8 mouse cellular contexts compared by ENCODE assay signal in genomic region chr13:54372665-54373064, GRCm38 (mm10). TPM values are rescaled to one million over a fixed set of nuclear protein-coding genes. Genes with fewer than 3 reads are reported as not detected.
A peak's percentile ranks its signal among the peaks of the same experiment; 100 is the strongest.
DNase-seq lines count a peak whose midpoint lies in the region; ATAC-seq and TF ChIP-seq lines count a peak whose summit lies in the region.

No protein-coding gene starts in this region.

- 5% methylated on average over 11 of the region's 16 CpGs for WGBS in heart, adult 2 months
- WGBS in forebrain, embryonic 13.5 days, result 1% methylated on average over 12 of the region's 16 CpGs
- WGBS in kidney, embryonic 15.5 days, result 12% methylated on average over 16 of the region's 16 CpGs
- WGBS in liver, embryonic 11.5 days, result 5% methylated on average over 16 of the region's 16 CpGs
- WGBS in neural tube, embryonic 13.5 days, result 2% methylated on average over 11 of the region's 16 CpGs

- ATAC-seq in forebrain, embryonic 13.5 days, result peak; percentile 64
- ATAC-seq in kidney, embryonic 15.5 days (replicated peaks; ENCODE audit: low FRiP score), result no peak
- no peak for ATAC-seq in liver, embryonic 11.5 days (replicated peaks; ENCODE audit: low FRiP score)
- ATAC-seq in neural tube, embryonic 13.5 days (ENCODE audit: low read depth), result no peak

- H3K79me2 ChIP-seq in heart, adult 2 months (replicated peaks; ENCODE audit: control insufficient read depth, insufficient read depth, low read length), result no peaks in the 10 kb centered on the region

- H3K27ac ChIP-seq in heart, adult 2 months, result no peak overlapping the region
- peak overlapping the region; percentile 90 for H3K27ac ChIP-seq in forebrain, embryonic 13.5 days
- no peak overlapping the region for H3K27ac ChIP-seq in kidney, embryonic 15.5 days
- H3K27ac ChIP-seq in liver, embryonic 11.5 days (ENCODE audit: low read depth, low read length), result no peak overlapping the region
- H3K27ac ChIP-seq in neural tube, embryonic 13.5 days (replicated peaks), result no peak overlapping the region

- no peak overlapping the region for H3K4me3 ChIP-seq in heart, adult 2 months
- H3K4me3 ChIP-seq in forebrain, embryonic 13.5 days, result peak overlapping the region; percentile 54
- no peak overlapping the region for H3K4me3 ChIP-seq in kidney, embryonic 15.5 days (replicated peaks)
- H3K4me3 ChIP-seq in liver, embryonic 11.5 days (ENCODE audit: low read depth, low read length), result no peak overlapping the region
- peak overlapping the region; percentile 45 for H3K4me3 ChIP-seq in neural tube, embryonic 13.5 days

- H3K4me1 ChIP-seq in heart, adult 2 months (ENCODE audit: control insufficient read depth, insufficient read depth, low read length), result no peaks in the 10 kb centered on the region
- peaks cover 55% of the 10 kb centered on the region for H3K4me1 ChIP-seq in forebrain, embryonic 13.5 days
- peaks cover 30% of the 10 kb centered on the region for H3K4me1 ChIP-seq in kidney, embryonic 15.5 days
- peaks cover 8% of the 10 kb centered on the region for H3K4me1 ChIP-seq in liver, embryonic 11.5 days (replicated peaks; ENCODE audit: control insufficient read depth, insufficient read depth, low read length)
- H3K4me1 ChIP-seq in neural tube, embryonic 13.5 days (replicated peaks), result peaks cover 56% of the 10 kb centered on the region

- no peaks in the 10 kb centered on the region for H3K9me3 ChIP-seq in forebrain, embryonic 13.5 days (replicated peaks)
- no peaks in the 10 kb centered on the region for H3K9me3 ChIP-seq in kidney, embryonic 15.5 days (replicated peaks)
- H3K9me3 ChIP-seq in liver, embryonic 11.5 days (ENCODE audit: control insufficient read depth, low read length), result no peaks in the 10 kb centered on the region
- H3K9me3 ChIP-seq in neural tube, embryonic 13.5 days, result no peaks in the 10 kb centered on the region

- no peak overlapping the region for H3K9ac ChIP-seq in heart, adult 2 months (ENCODE audit: low read depth, low read length)
- H3K9ac ChIP-seq in forebrain, embryonic 13.5 days, result peak overlapping the region; percentile 79
- H3K9ac ChIP-seq in kidney, embryonic 15.5 days, result no peak overlapping the region
- no peak overlapping the region for H3K9ac ChIP-seq in liver, embryonic 11.5 days (ENCODE audit: low read depth, low read length)
- H3K9ac ChIP-seq in neural tube, embryonic 13.5 days, result peak overlapping the region; percentile 73; the same call in 1 of the 2 replicates

- TF ChIP-seq CTCF in heart, adult 2 months (IDR thresholded peaks at IDR 0.05), result peak; percentile 58

- no peak for TF ChIP-seq POLR2A in heart, adult 2 months (IDR thresholded peaks at IDR 0.05; ENCODE audit: insufficient read depth, low read depth, low read length)

- H3K36me3 ChIP-seq in heart, adult 2 months (ENCODE audit: control insufficient read depth, insufficient read depth, low read length), result no peaks in the 10 kb centered on the region
- H3K36me3 ChIP-seq in forebrain, embryonic 13.5 days (ENCODE audit: poor library complexity, severe bottlenecking), result no peaks in the 10 kb centered on the region
- no peaks in the 10 kb centered on the region for H3K36me3 ChIP-seq in kidney, embryonic 15.5 days
- no peaks in the 10 kb centered on the region for H3K36me3 ChIP-seq in liver, embryonic 11.5 days (ENCODE audit: control insufficient read depth, insufficient read depth, low read length)
- no peaks in the 10 kb centered on the region for H3K36me3 ChIP-seq in neural tube, embryonic 13.5 days

- H3K27me3 ChIP-seq in heart, adult 2 months (ENCODE audit: control insufficient read depth, insufficient read depth, low read length), result peaks cover 3% of the 10 kb centered on the region
- H3K27me3 ChIP-seq in forebrain, embryonic 13.5 days, result peaks cover 11% of the 10 kb centered on the region
- peaks cover 40% of the 10 kb centered on the region for H3K27me3 ChIP-seq in kidney, embryonic 15.5 days
- H3K27me3 ChIP-seq in liver, embryonic 11.5 days (replicated peaks; ENCODE audit: control insufficient read depth, insufficient read depth, low read length), result peaks cover 25% of the 10 kb centered on the region
- peaks cover 14% of the 10 kb centered on the region for H3K27me3 ChIP-seq in neural tube, embryonic 13.5 days

- intact Hi-C loops in heart, adult 2 months (cut with DNase I), result loop anchor here (1.0 to 2.0 kb wide), 2 partner anchors 74 to 125 kb away; no protein-coding TSS in a partner anchor

- TF ChIP-seq EP300 in heart, adult 2 months (IDR thresholded peaks at IDR 0.05; ENCODE audit: insufficient read depth, low read depth, low read length), result no peak

- peak; percentile 51 to 70 for DNase-seq in heart, adult 2 months
- DNase-seq in heart, adult 11 months, result no peak
- peak; percentile 12 for DNase-seq in c-Kit-positive CD71-positive TER-119-positive erythroid progenitor cells, embryonic 14.5 days (ENCODE audit: low spot score)
- DNase-seq in liver, embryonic 11.5 days (ENCODE audit: low spot score), result peak; percentile 49
- DNase-seq in thymus, adult 18-20 months, result peak; percentile 16

- peak overlapping the region; percentile 76 for H3K4me2 ChIP-seq in forebrain, embryonic 13.5 days
- peak overlapping the region; percentile 14; the same call in 1 of the 2 replicates for H3K4me2 ChIP-seq in kidney, embryonic 15.5 days
- H3K4me2 ChIP-seq in liver, embryonic 11.5 days, result peak overlapping the region; percentile 51; the same call in 1 of the 2 replicates
- peak overlapping the region; percentile 75 for H3K4me2 ChIP-seq in neural tube, embryonic 13.5 days

RNA-seq across cellular contexts. Expression of gene Cplx2, which starts 1.5 kb away (rescaled TPM):
- 1 to 10 TPM; 2.3 to 2.4 TPM for total RNA-seq in heart, adult 2 months (2021)
- 3.0 and 4.2 TPM in 2 replicates for polyA plus RNA-seq in heart, adult 2 months (2012; rRNA removed)
- 20.0 and 22.8 TPM in 2 replicates for polyA plus RNA-seq in forebrain, embryonic 13.5 days (2015; fragmentation: Nextera tagmentation; extraction: Ambion mirVana)
- 4.0 and 5.3 TPM in 2 replicates for polyA plus RNA-seq in kidney, embryonic 15.5 days (2015; fragmentation: Nextera tagmentation; extraction: Ambion mirVana)
- 1.5 TPM in 2 replicates for polyA plus RNA-seq in liver, embryonic 11.5 days (2014; fragmentation: Nextera tagmentation; extraction: Ambion mirVana)
- 13.8 and 14.7 TPM in 2 replicates for polyA plus RNA-seq in neural tube, embryonic 13.5 days (2015; fragmentation: Nextera tagmentation; extraction: Ambion mirVana)

Comparison
In these comparisons a context has a peak if more than half of its experiments do, and no peak if none do; other contexts are left out.
1. H3K4me3 ChIP-seq: peak in forebrain, embryonic 13.5 days (single experiment) and neural tube, embryonic 13.5 days (single experiment); none in heart, adult 2 months (single experiment), kidney, embryonic 15.5 days (single experiment) and liver, embryonic 11.5 days (single experiment).
2. H3K9ac ChIP-seq: peak in forebrain, embryonic 13.5 days (single experiment) and neural tube, embryonic 13.5 days (single experiment); none in heart, adult 2 months (single experiment), kidney, embryonic 15.5 days (single experiment) and liver, embryonic 11.5 days (single experiment).
3. H3K4me2 ChIP-seq: peak in every context shown above with its lines; median percentile 76 in forebrain, embryonic 13.5 days; 75 in neural tube, embryonic 13.5 days; 51 in liver, embryonic 11.5 days; 14 in kidney, embryonic 15.5 days.